Mouse (Mus musculus): ENCODE data around the gene Kcng4. TPM values are rescaled to one million over a fixed set of nuclear protein-coding genes. Genes with fewer than 3 reads are reported as not detected.

Kcng4 gene
- not detected for polyA plus RNA-seq (2017; shearing (Covaris generic))

DNA sequence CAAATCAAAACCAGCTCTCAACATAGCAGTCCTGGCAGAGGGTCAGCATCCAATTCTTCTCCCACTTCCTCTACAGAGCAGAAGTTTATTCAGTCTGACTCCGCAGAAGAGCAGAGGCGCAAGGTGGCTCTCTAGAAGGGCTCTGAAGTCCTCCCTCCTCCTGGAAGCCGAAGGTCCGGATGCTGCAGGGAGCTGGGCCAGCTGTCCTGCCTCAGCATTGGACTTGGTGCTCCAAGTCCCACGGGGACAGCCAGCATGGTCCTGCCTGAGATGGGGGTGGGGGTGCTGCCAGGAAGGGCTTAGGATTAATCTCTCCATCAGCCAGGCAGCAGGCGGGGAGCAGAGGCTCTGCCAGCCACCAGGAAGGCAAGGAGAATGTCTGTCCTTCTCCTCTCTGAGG, at the start of gene Kcng4:
Gene Kcng4 (minus strand): TSS at position 303 of the 400 bp plus-strand sequence.

DNA sequence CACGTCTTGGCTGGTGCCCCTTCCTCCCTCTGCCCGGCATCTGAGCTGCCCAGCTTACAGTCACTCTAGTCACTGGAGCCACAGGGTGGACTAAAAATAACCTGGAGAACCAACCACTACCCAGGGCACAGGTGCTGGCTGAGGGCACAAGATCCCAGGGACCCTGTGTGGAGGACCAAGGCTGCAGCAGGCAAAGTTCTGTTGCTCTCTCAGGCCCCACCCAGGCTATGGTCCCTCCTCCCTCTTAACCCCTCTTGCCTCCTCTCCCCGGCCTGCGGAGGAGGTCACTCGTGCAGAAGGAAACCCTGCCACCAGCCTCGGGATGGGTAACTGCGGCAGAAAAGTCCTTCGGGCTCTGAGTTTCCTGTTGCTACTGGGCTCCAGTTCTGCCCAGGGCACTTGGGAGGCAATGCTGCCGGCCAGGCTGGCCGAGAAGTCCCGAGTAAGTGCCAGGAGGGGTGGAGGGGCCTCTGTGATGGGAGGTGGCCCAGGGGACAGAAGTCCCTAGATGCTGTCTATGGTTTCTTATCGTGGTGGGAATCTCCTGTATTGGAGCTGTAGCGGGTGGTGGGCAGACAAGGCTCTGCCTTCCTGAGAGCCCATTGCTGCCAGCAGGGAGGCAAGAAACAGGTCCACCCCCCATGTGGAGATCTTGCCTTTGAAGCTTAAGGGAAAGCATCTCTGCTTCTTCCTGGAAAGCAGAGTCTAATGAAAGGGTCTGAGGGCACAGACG, 30.9 kb upstream of the Kcng4 start, which contains the start of gene Wfdc1:
Gene Wfdc1 (plus strand): TSS at position 147 of the 733 bp plus-strand sequence.

DNA sequence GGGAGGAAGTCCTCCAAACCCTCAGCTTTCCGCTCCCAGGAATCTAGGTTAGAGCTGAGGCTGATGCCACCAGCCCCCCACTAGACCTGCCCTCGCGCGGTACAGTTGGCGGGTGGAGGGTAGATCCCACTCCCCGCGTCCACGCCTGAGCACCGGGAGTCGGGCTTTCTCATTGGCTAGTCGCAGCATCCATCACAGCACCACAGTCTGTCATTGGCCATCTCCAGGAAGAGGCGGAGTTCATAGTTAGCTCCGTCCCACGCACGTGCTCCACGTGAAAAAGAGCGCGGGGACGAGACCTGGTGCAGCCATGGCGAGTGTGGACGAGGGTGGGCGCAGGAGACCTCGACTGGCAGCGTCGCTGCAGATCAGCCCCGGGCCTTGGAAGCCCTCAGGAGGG, 23.0 kb downstream of the Kcng4 start, which contains the start of gene Adad2:
Gene Adad2 (plus strand): TSS at position 277 of the 400 bp plus-strand sequence.

DNA sequence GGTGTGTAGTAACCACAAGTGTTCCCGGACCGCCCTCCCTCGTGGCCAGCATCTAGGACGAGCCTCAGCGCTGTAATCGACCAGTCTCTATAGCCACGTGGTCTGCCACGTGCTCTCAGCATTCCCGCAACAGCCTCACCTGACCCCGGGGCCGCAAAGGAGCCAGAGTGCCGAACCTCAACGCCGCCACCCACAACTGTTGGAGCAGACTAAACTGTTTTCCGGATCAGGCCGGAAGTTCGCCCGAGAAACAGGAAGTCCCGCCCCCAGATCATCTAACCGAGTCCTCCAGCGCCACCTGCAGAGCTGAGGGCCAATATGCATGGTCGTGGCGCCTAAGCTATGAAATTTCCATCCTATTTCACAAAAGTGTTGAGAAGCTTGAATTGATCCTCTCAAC, 30.5 kb downstream of the Kcng4 start, which contains the start of gene Taf1c:
Gene Taf1c (minus strand): TSS at position 227 of the 400 bp plus-strand sequence.

DNA sequence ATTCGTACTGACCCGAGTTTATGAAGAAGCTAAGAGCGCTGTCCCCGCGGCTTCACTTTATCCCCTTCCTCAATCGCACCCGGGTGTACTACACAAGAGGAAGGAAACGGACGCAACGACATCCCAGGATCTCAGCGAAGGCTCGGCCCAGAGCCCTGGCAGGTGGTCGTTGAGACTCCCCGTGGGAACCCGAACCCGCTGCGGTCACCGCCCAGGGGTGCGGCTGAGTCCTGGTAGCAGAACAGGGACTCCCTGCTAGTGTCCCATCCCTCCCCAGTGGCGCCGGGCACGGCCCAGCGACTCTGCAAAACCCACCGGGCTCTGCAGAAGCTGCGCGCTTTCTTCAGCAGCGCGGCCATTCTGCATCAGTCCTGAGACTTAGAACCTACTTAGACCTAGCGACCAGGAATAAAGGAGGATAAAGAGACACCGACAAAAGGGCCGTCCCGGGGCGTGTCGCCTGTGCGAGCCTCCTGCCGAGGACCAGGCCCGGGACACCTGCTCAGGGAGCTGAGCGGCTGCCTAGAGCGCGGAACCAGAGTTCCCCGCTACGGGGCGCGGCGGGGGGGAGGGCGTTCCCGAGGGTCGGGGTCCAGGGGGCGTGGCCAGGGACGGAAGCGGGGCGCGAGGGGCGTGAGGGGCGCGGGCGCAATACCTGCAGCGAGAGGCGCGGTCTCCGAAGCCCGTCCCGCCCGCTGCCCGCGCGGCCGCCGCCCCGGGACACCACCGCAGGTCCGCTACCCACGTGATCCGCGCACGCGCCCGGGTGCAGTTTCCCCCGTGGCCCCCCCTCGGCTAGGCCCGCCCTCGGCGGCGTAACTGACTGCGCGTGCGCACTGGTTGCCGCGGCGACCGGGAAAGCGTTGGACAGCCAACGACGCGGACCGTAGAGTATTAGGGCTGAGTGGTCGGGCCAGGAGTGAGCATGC, 60.8 kb downstream of the Kcng4 start, which contains the start of the genes Hsdl1 and Dnaaf1:
Gene Hsdl1 (minus strand): TSS at position 747 of the 929 bp plus-strand sequence.
Gene Dnaaf1 (plus strand): TSS at position 799 of the 929 bp plus-strand sequence.

Other genes starting within 250 kb of the Kcng4 start
- 13.0 TPM for gene Mlycd, start 240.8 kb downstream of the Kcng4 start, polyA plus RNA-seq (2017; shearing (Covaris generic))
- 10.5 TPM for gene Osgin1, start 201.6 kb downstream of the Kcng4 start, polyA plus RNA-seq (2017; shearing (Covaris generic))
- gene Necab2, start 189.0 kb downstream of the Kcng4 start, polyA plus RNA-seq (2017; shearing (Covaris generic)) = not detected
- gene Slc38a8, start 134.0 kb downstream of the Kcng4 start, polyA plus RNA-seq (2017; shearing (Covaris generic)) = 0.31 TPM
- gene Mbtps1, start 76.9 kb downstream of the Kcng4 start, polyA plus RNA-seq (2017; shearing (Covaris generic)) = 76.4 TPM
- 71.7 TPM for gene Hsdl1, start 60.5 kb downstream of the Kcng4 start, polyA plus RNA-seq (2017; shearing (Covaris generic))
- not detected for gene Dnaaf1, start 60.4 kb downstream of the Kcng4 start, polyA plus RNA-seq (2017; shearing (Covaris generic))
- 20.1 TPM for gene Taf1c, start 30.5 kb downstream of the Kcng4 start, polyA plus RNA-seq (2017; shearing (Covaris generic))
- not detected for gene Adad2, start 22.9 kb downstream of the Kcng4 start, polyA plus RNA-seq (2017; shearing (Covaris generic))
- not detected for gene Wfdc1, start 30.7 kb upstream of the Kcng4 start, polyA plus RNA-seq (2017; shearing (Covaris generic))
- not detected for gene Atp2c2, start 64.3 kb upstream of the Kcng4 start, polyA plus RNA-seq (2017; shearing (Covaris generic))
- gene Tldc1, start 142.7 kb upstream of the Kcng4 start, polyA plus RNA-seq (2017; shearing (Covaris generic)) = 2.1 TPM
- 212 TPM for gene Cotl1, start 204.9 kb upstream of the Kcng4 start, polyA plus RNA-seq (2017; shearing (Covaris generic))
- 12.7 TPM for gene Klhl36, start 226.6 kb upstream of the Kcng4 start, polyA plus RNA-seq (2017; shearing (Covaris generic))

Measured in effector memory CD4-positive, alpha-beta T cell, adult 5 months (primary cell).